Mouse (Mus musculus): ENCODE measurements around the gene Daam1.

The Daam1 gene

GRCm38 (mm10) chr12:71978513-71979352 lies 147.9 kb downstream of the Daam1 start:
- no peaks in the 10 kb centered on the region for H3K9me3 ChIP-seq (ENCODE audit: low read length)
- H3K4me1 ChIP-seq (replicated peaks; ENCODE audit: low read depth, low read length), result peaks cover 41% of the 10 kb centered on the region
- no peak for TF ChIP-seq POU5F1 (IDR thresholded peaks at IDR 0.05; ENCODE audit: borderline replicate concordance, low read length)
- no peak for TF ChIP-seq CTCF (conservative IDR thresholded peaks at IDR 0.05; ENCODE audit: low read length)
- TF ChIP-seq NANOG (IDR thresholded peaks at IDR 0.05; ENCODE audit: borderline replicate concordance, low read length), result no peak
- no peak overlapping the region for H3K4me3 ChIP-seq (replicated peaks; ENCODE audit: low read length)
- peaks cover 67% of the 10 kb centered on the region for H3K36me3 ChIP-seq (ENCODE audit: insufficient read depth, low read length)
- no peaks in the 10 kb centered on the region for H3K27me3 ChIP-seq (ENCODE audit: insufficient read depth, low read length)

- no peaks in the 10 kb centered on the region for H3K9me3 ChIP-seq (ENCODE audit: low read length)
- H3K27me3 ChIP-seq (ENCODE audit: insufficient read depth, low read length), result no peaks in the 10 kb centered on the region
- H3K4me1 ChIP-seq (replicated peaks; ENCODE audit: low read depth, low read length), result peaks cover 41% of the 10 kb centered on the region
- TF ChIP-seq POU5F1 (IDR thresholded peaks at IDR 0.05; ENCODE audit: borderline replicate concordance, low read length) (no peak), NANOG (IDR thresholded peaks at IDR 0.05; ENCODE audit: borderline replicate concordance, low read length) (no peak), CTCF (conservative IDR thresholded peaks at IDR 0.05; ENCODE audit: low read length) (no peak)
- H3K4me3 ChIP-seq (replicated peaks; ENCODE audit: low read length), result no peak overlapping the region
- H3K36me3 ChIP-seq (ENCODE audit: insufficient read depth, low read length), result peaks cover 69% of the 10 kb centered on the region
These were observed 149.3 kb downstream of the Daam1 start for GRCm38 (mm10) chr12:71980166-71980565.

DNA sequence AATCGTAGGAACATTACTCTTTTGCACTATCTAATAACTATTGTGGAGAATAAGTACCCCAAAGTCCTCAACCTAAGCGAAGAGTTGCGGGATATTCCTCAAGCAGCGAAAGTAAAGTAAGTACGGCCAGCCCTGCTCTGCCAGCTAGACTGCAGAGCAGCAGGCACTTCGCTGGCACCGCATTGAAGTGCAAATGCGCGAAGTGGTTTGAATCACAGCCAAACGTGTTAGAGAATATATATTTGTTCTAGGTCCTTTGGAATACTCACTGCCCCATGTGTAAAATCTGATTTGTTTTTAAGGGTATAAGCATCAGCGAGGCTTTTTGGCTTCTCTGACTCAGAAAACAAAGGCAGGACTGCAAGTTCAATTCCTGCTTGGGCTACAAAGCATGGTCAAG lies 149.9 kb downstream of the Daam1 start:
- H3K4me3 ChIP-seq (replicated peaks; ENCODE audit: low read length), result no peak overlapping the region
- TF ChIP-seq NANOG (IDR thresholded peaks at IDR 0.05; ENCODE audit: borderline replicate concordance, low read length) (no peak), POU5F1 (IDR thresholded peaks at IDR 0.05; ENCODE audit: borderline replicate concordance, low read length) (no peak), CTCF (conservative IDR thresholded peaks at IDR 0.05; ENCODE audit: low read length) (no peak)

DNA sequence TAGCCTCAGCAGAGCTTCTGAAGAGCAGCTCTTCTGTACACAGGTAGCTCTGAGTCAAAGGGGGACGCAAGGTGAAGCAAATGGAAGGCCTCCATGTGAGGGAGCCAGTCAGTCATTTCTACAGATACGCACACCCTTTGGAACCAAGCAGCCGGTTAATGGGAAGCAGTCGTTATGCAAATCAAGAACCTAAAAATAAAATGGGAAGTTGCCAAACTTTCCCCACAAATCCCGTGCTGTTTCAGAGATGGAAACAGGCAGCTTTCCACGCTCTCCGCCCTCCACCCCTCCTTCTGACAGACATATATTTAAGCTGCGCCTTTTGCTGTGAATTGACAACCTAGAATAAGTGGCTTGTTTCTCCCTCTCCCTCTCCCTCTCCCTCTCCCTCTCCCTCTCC lies 150.4 kb downstream of the Daam1 start:
- peaks cover 68% of the 10 kb centered on the region for H3K36me3 ChIP-seq (ENCODE audit: insufficient read depth, low read length)
- no peaks in the 10 kb centered on the region for H3K27me3 ChIP-seq (ENCODE audit: insufficient read depth, low read length)
- TF ChIP-seq POU5F1 (IDR thresholded peaks at IDR 0.05; ENCODE audit: borderline replicate concordance, low read length) (no peak), CTCF (conservative IDR thresholded peaks at IDR 0.05; ENCODE audit: low read length) (no peak), NANOG (IDR thresholded peaks at IDR 0.05; ENCODE audit: borderline replicate concordance, low read length) (no peak)
- no peak overlapping the region for H3K4me3 ChIP-seq (replicated peaks; ENCODE audit: low read length)
- peaks cover 38% of the 10 kb centered on the region for H3K4me1 ChIP-seq (replicated peaks; ENCODE audit: low read depth, low read length)
- no peaks in the 10 kb centered on the region for H3K9me3 ChIP-seq (ENCODE audit: low read length)

More for the DNA sequence above, 149.9 kb downstream of the Daam1 start:
- H3K4me1 ChIP-seq (replicated peaks; ENCODE audit: low read depth, low read length), result peaks cover 41% of the 10 kb centered on the region
- H3K36me3 ChIP-seq (ENCODE audit: insufficient read depth, low read length), result peaks cover 68% of the 10 kb centered on the region
- no peaks in the 10 kb centered on the region for H3K27me3 ChIP-seq (ENCODE audit: insufficient read depth, low read length)
- H3K9me3 ChIP-seq (ENCODE audit: low read length), result no peaks in the 10 kb centered on the region

- no peaks in the 10 kb centered on the region for H3K27me3 ChIP-seq (ENCODE audit: insufficient read depth, low read length)
- H3K36me3 ChIP-seq (ENCODE audit: insufficient read depth, low read length), result peaks cover 68% of the 10 kb centered on the region
- TF ChIP-seq NANOG (IDR thresholded peaks at IDR 0.05; ENCODE audit: borderline replicate concordance, low read length) (no peak), CTCF (conservative IDR thresholded peaks at IDR 0.05; ENCODE audit: low read length) (no peak), POU5F1 (IDR thresholded peaks at IDR 0.05; ENCODE audit: borderline replicate concordance, low read length) (no peak)
- H3K4me3 ChIP-seq (replicated peaks; ENCODE audit: low read length), result no peak overlapping the region
- peaks cover 33% of the 10 kb centered on the region for H3K4me1 ChIP-seq (replicated peaks; ENCODE audit: low read depth, low read length)
- H3K9me3 ChIP-seq (ENCODE audit: low read length), result no peaks in the 10 kb centered on the region
These were observed 150.9 kb downstream of the Daam1 start for GRCm38 (mm10) chr12:71981791-71982190.

- H3K27me3 ChIP-seq (ENCODE audit: insufficient read depth, low read length), result no peaks in the 10 kb centered on the region
- H3K4me1 ChIP-seq (replicated peaks; ENCODE audit: low read depth, low read length), result peaks cover 27% of the 10 kb centered on the region
- no peaks in the 10 kb centered on the region for H3K9me3 ChIP-seq (ENCODE audit: low read length)
- no peak overlapping the region for H3K4me3 ChIP-seq (replicated peaks; ENCODE audit: low read length)
- no peak for TF ChIP-seq CTCF (conservative IDR thresholded peaks at IDR 0.05; ENCODE audit: low read length)
- TF ChIP-seq POU5F1 (IDR thresholded peaks at IDR 0.05; ENCODE audit: borderline replicate concordance, low read length), result no peak
- TF ChIP-seq NANOG (IDR thresholded peaks at IDR 0.05; ENCODE audit: borderline replicate concordance, low read length), result no peak
- H3K36me3 ChIP-seq (ENCODE audit: insufficient read depth, low read length), result peaks cover 59% of the 10 kb centered on the region
These were observed 152.3 kb downstream of the Daam1 start for GRCm38 (mm10) chr12:71983102-71983715.

- H3K9me3 ChIP-seq (ENCODE audit: low read length), result no peaks in the 10 kb centered on the region
- no peak overlapping the region for H3K4me3 ChIP-seq (replicated peaks; ENCODE audit: low read length)
- TF ChIP-seq POU5F1 (IDR thresholded peaks at IDR 0.05; ENCODE audit: borderline replicate concordance, low read length) (no peak), CTCF (conservative IDR thresholded peaks at IDR 0.05; ENCODE audit: low read length) (no peak), NANOG (IDR thresholded peaks at IDR 0.05; ENCODE audit: borderline replicate concordance, low read length) (no peak)
These were observed 156.3 kb downstream of the Daam1 start for GRCm38 (mm10) chr12:71987161-71987560.

GRCm38 (mm10) chr12:71987885-71988284 lies 157.0 kb downstream of the Daam1 start:
- TF ChIP-seq CTCF (conservative IDR thresholded peaks at IDR 0.05; ENCODE audit: low read length) (no peak; the same call in 1 of the 2 replicates), NANOG (IDR thresholded peaks at IDR 0.05; ENCODE audit: borderline replicate concordance, low read length) (no peak), POU5F1 (IDR thresholded peaks at IDR 0.05; ENCODE audit: borderline replicate concordance, low read length) (no peak)
- Histone ChIP-seq H3K9me3 (ENCODE audit: low read length) (no peaks in the 10 kb centered on the region), H3K4me3 (replicated peaks; ENCODE audit: low read length) (no peak overlapping the region), H3K27me3 (ENCODE audit: insufficient read depth, low read length) (no peaks in the 10 kb centered on the region), H3K36me3 (ENCODE audit: insufficient read depth, low read length) (peaks cover 41% of the 10 kb centered on the region), H3K4me1 (replicated peaks; ENCODE audit: low read depth, low read length) (peaks cover 20% of the 10 kb centered on the region)

More at GRCm38 (mm10) chr12:71987161-71987560, 156.3 kb downstream of the Daam1 start:
- Histone ChIP-seq H3K4me1 (replicated peaks; ENCODE audit: low read depth, low read length) (peaks cover 20% of the 10 kb centered on the region), H3K36me3 (ENCODE audit: insufficient read depth, low read length) (peaks cover 44% of the 10 kb centered on the region), H3K27me3 (ENCODE audit: insufficient read depth, low read length) (no peaks in the 10 kb centered on the region)
